Mouse (Mus musculus) thymus, adult 2 months (tissue): ENCODE results near the gene Zmat5. TPM values are rescaled to one million over a fixed set of nuclear protein-coding genes. Genes with fewer than 3 reads are reported as not detected.

Experiments
- DNase-seq: peaks from one replicate; pipeline ENCODE4 v3.0.0; 2021
- H3K27ac ChIP-seq: fragments of 200-500 bp; 2 replicates; pipeline ENCODE4 v1.5.1; 2012; ENCODE audit warnings: low read length, control low read depth; ENCODE audit not compliant: control insufficient read depth, insufficient read depth
- H3K27me3 ChIP-seq: fragments of 200-500 bp; 2 replicates; pipeline ENCODE4 v1.6.1; 2012; ENCODE audit warnings: mild to moderate bottlenecking, low read length, moderate library complexity, mixed read lengths; ENCODE audit not compliant: control insufficient read depth, insufficient read depth
- H3K36me3 ChIP-seq: fragments of 200-500 bp; 2 replicates; pipeline ENCODE4 v1.6.1; 2012; ENCODE audit warnings: mild to moderate bottlenecking, low read length, moderate library complexity; ENCODE audit not compliant: control insufficient read depth, insufficient read depth
- H3K4me1 ChIP-seq: fragments of 200-500 bp; replicated peaks from 2 replicates; pipeline ENCODE4 v1.6.1; 2012; ENCODE audit warnings: low read length; ENCODE audit not compliant: control insufficient read depth, insufficient read depth
- H3K4me3 ChIP-seq: fragments of 200-500 bp; 2 replicates; pipeline ENCODE4 v1.5.1; 2012; ENCODE audit warnings: mild to moderate bottlenecking, low read length, control low read depth, moderate library complexity; ENCODE audit not compliant: control insufficient read depth, insufficient read depth
- CTCF ChIP-seq: fragments of 200-500 bp; IDR thresholded peaks from 2 replicates; pipeline ENCODE4 v1.5.1; 2012; ENCODE audit warnings: mild to moderate bottlenecking, control low read depth, low read length, moderate library complexity, borderline replicate concordance; ENCODE audit not compliant: control insufficient read depth, poor library complexity, insufficient read depth; ENCODE audit errors: extremely low read depth
- POLR2A ChIP-seq: fragments of 200-500 bp; IDR thresholded peaks from 2 replicates; pipeline ENCODE4 v1.6.1; 2012; ENCODE audit warnings: mild to moderate bottlenecking, low read length, control low read depth, moderate library complexity; ENCODE audit not compliant: control insufficient read depth, poor library complexity, insufficient read depth; ENCODE audit errors: extremely low read depth
- WGBS: fragments of 180-500 bp; shearing (Covaris S2); methylation state at CpG from one replicate; pipeline ENCODE4 v1.1.7; 2018; 5-methylcytosine and 5-hydroxymethylcytosine counted together
- polyA plus RNA-seq: library from polyadenylated mRNA; depleted of rRNA; stranded (reverse); fragments of >200 nt; gene quantifications from 2 replicates; pipeline ENCODE4 v1.2.3, GENCODE M21; 2012; rRNA removed

Gene Zmat5
- 66.0 and 73.8 TPM in 2 replicates for polyA plus RNA-seq

DNA sequence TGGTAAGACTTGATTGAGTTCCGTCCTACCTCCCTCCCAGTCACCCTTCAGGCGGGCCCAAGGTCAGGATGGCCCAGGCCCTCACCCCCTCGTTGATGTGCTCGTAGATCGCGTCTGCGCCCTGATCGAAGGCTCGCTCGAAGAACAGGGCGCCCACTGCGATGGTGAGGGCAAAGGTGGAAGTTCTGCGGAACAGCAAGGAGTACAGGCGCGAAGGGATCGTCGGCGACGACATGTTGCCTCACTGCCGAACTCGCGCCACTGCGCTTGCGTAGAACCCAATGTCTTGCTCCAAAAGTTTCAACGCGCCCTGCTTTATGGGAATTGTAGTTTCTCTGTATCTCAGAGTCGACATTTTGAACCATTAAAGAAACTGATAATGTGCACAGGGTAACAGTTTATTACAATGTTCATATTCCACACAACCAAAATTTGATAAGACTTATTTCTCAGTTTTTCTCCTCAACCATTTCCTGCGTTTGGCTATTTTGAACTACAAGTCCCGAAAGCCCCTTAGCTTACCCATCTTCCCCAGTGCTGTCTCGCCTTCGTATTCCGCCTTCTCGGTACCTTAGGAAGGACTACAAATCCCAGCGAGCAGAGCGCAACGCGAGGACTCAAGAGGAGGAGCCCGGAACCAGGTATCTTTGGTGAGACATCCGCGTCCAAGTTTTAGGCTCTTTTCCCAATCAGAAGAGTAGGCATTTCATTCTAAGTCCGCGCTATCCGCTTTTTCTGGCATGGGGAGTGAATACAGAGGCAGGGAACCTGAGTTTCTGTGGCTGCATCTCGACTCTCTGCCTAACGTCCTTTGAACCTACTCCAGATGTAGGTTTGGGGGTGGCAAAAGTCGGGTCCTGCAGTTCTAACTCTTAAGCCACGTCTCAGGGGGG lies at the start of gene Zmat5, which contains the start of gene Uqcr10:
Gene Zmat5, plus strand, starts transcription at position 607 of the 893 bp plus-strand sequence.
Gene Uqcr10, minus strand, starts transcription at position 271 of the 893 bp plus-strand sequence.
- peak; percentile 86 for TF ChIP-seq POLR2A
- TF ChIP-seq CTCF = 0 out of 2 replicates have a peak, but pooled peaks have one; percentile 19
- Histone ChIP-seq H3K4me3 (peak within 1 kb of the TSS; percentile 87), H3K4me1 (peaks cover 7% of the 10 kb centered on the region), H3K27me3 (no peaks in the 10 kb centered on the region), H3K27ac (peak within 1 kb of the TSS; percentile 34; the same call in 1 of the 2 replicates), H3K36me3 (peaks cover 8% of the 10 kb centered on the region; the same call in 1 of the 2 replicates)
- under 1% methylated on average over 47 of the region's 47 CpGs for WGBS
- peak; percentile 89 for DNase-seq

DNA sequence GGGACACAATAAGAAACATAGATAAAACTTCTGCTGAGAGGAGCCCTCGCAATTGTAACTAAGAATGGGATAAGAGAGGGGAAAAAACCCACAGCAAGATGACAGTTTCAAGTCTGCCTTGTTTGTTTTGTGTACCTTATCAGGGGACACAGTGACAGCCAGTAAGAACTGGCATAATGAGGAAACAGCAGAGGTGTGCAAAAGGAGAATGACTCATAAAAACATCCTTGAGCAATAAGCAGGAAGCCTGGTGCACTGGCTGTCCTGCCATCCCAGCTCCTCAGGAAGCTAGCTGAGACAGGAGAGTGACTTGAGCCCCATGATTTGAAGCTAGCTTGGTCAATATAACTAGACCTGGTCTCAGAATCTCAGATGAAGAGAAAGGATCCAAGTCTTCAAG lies 44.7 kb upstream of the Zmat5 start:
- Histone ChIP-seq H3K4me1 (no peaks in the 10 kb centered on the region), H3K4me3 (no peak overlapping the region), H3K27ac (no peak overlapping the region), H3K36me3 (peaks cover 13% of the 10 kb centered on the region; the same call in 1 of the 2 replicates), H3K27me3 (no peaks in the 10 kb centered on the region)
- TF ChIP-seq CTCF = no peak
- TF ChIP-seq POLR2A = no peak
- 96% methylated on average over 1 of the region's 1 CpGs for WGBS
- no peak for DNase-seq

DNA sequence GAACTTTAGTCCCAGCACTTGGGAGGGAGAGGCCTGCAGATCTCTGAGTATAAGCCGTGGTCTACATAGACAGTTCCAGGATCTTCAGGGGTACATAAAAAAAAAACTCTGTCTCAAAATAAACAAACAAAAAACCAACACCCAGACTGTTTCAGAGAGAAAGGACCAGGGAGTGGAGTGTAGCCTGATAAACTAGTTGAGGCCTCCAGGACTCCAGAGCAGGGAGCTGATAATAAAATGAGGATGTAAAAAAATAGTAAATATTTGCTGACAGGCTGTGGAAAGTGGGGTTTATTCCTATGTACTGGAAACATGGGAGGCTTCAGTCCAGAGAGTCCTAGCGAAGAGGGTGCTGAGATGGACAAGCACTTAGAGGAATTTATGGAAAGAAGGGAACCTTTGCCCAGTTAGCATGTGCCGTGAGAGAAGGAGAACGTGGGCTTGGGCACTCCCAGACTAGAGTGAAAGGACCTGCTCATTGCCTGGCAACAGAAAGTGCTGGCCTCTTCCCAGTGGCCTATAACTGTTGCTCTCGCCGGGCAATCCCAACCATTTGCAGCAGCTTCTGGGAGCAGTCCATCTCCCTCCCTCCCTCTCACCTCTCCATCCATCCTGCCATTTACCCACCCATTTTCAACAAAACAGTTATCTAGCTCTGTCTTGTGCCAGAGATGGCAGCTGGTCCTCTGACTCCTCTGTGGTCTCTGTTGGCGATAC lies 44.0 kb upstream of the Zmat5 start:
- Histone ChIP-seq H3K4me1 (no peaks in the 10 kb centered on the region), H3K27me3 (no peaks in the 10 kb centered on the region), H3K27ac (no peak overlapping the region), H3K4me3 (no peak overlapping the region), H3K36me3 (peaks cover 13% of the 10 kb centered on the region; the same call in 1 of the 2 replicates)
- DNase-seq = no peak
- TF ChIP-seq CTCF (no peak), POLR2A (no peak)
- 97% methylated on average over 7 of the region's 7 CpGs for WGBS

DNA sequence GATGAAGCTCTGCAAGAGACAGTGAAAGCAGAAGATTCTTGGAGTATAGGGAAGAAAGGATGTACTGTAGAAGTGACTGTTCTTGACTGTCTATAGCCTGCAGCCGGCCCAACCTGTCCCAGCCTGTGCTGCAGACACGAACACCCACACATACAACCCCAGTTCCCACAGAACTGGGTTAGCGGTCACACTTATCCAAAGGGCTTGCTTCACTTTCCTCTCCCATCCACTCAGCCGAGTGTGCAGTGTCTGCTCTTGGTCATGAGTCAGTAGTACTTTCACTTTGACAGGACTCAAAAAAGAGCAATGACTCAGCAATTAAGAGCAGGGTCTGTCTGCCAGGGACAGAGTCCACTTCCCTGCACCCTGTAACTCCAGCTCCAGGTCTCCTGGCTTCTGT lies 43.2 kb upstream of the Zmat5 start:
- WGBS = 81% methylated on average over 4 of the region's 4 CpGs
- no peak overlapping the region for H3K27ac ChIP-seq
- DNase-seq = no peak
- H3K36me3 ChIP-seq = peaks cover 13% of the 10 kb centered on the region; the same call in 1 of the 2 replicates
- H3K4me1 ChIP-seq = no peaks in the 10 kb centered on the region
- TF ChIP-seq CTCF = no peak
- no peak for TF ChIP-seq POLR2A
- no peaks in the 10 kb centered on the region for H3K27me3 ChIP-seq
- no peak overlapping the region for H3K4me3 ChIP-seq

DNA sequence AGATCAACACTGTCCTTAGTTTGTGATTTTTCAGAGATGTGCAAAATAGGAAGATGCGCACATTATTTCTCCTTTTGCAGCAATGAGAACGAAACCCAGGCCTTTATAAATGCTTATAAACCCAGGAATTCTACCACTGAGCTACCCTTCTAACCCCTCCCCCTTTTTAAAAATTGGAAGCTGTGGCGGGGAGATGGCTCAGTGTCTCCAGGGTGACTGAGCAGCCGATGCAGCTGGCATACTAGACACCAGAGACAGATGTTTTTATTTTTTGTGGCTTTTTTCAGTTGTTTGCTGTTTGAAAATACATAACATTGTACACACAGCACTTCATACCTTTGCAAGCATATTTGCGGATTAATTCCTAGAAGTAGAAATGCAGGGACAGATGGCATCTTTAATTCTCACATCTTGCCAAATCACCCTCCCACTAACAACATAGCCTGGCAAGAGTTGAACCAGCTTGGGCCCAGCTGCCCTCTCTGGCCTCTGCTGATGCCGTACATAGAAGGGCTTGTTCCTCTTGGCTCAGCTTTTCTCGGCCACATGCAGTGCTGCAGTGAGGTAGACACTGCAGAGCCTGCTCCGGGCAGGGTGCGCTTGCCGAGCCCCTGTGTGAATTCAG lies 42.5 kb upstream of the Zmat5 start:
- peaks cover 13% of the 10 kb centered on the region; the same call in 1 of the 2 replicates for H3K36me3 ChIP-seq
- H3K27me3 ChIP-seq = no peaks in the 10 kb centered on the region
- WGBS = 95% methylated on average over 10 of the region's 10 CpGs
- no peak for DNase-seq
- no peaks in the 10 kb centered on the region for H3K4me1 ChIP-seq
- no peak overlapping the region for H3K27ac ChIP-seq
- TF ChIP-seq POLR2A = no peak
- TF ChIP-seq CTCF = no peak
- H3K4me3 ChIP-seq = no peak overlapping the region

- DNase-seq = no peak
- TF ChIP-seq CTCF (no peak), POLR2A (no peak)
- Histone ChIP-seq H3K27ac (no peak overlapping the region), H3K27me3 (no peaks in the 10 kb centered on the region), H3K4me3 (no peak overlapping the region), H3K36me3 (peaks cover 13% of the 10 kb centered on the region; the same call in 1 of the 2 replicates), H3K4me1 (no peaks in the 10 kb centered on the region)
- 95% methylated on average over 11 of the region's 11 CpGs for WGBS
Observed at GRCm38 (mm10) chr11:4662496-4662878, 42.0 kb upstream of the Zmat5 start.

- no peak for DNase-seq
- Histone ChIP-seq H3K27me3 (no peaks in the 10 kb centered on the region), H3K27ac (no peak overlapping the region), H3K36me3 (0 out of 2 replicates have a peak, but pooled peaks cover 5% of the 10 kb centered on the region), H3K4me3 (no peak overlapping the region), H3K4me1 (no peaks in the 10 kb centered on the region)
- 98% methylated on average over 4 of the region's 4 CpGs for WGBS
- TF ChIP-seq POLR2A (no peak), CTCF (no peak)
Observed at GRCm38 (mm10) chr11:4671736-4672135, 32.7 kb upstream of the Zmat5 start.
